8 mouse cellular contexts compared by ENCODE assay signal in genomic region chr15:98608784-98609250, GRCm38 (mm10). TPM values are rescaled to one million over a fixed set of nuclear protein-coding genes. Genes with fewer than 3 reads are reported as not detected.
DNase-seq lines count a peak whose midpoint lies in the region; ATAC-seq and TF ChIP-seq lines count a peak whose summit lies in the region.

No protein-coding gene starts in this region.

- peak overlapping the region; percentile 88 for H3K4me2 ChIP-seq in heart, embryonic 16.5 days (ENCODE audit: low read depth, low read length)
- peak overlapping the region; percentile 87 for H3K4me2 ChIP-seq in limb, embryonic 13.5 days (replicated peaks)

- ATAC-seq in heart, embryonic 16.5 days (replicated peaks; ENCODE audit: extremely low read depth, insufficient read depth, low FRiP score) = no peak
- ATAC-seq in limb, embryonic 13.5 days (ENCODE audit: low FRiP score, low read depth) = no peak

- H3K4me1 ChIP-seq in lung, adult 2 months (ENCODE audit: control insufficient read depth, insufficient read depth, low read length) = peaks cover 6% of the 10 kb centered on the region; the same call in 1 of the 2 replicates
- peaks cover 34% of the 10 kb centered on the region for H3K4me1 ChIP-seq in heart, embryonic 16.5 days (ENCODE audit: control insufficient read depth, insufficient read depth, low read length)
- peaks cover 30% of the 10 kb centered on the region for H3K4me1 ChIP-seq in limb, embryonic 13.5 days

- no peaks in the 10 kb centered on the region for H3K27me3 ChIP-seq in heart, embryonic 16.5 days (ENCODE audit: control insufficient read depth, insufficient read depth, low read length)
- H3K27me3 ChIP-seq in limb, embryonic 13.5 days = no peaks in the 10 kb centered on the region

- no peaks in the 10 kb centered on the region for H3K9me3 ChIP-seq in heart, embryonic 16.5 days (replicated peaks; ENCODE audit: control insufficient read depth, low read length)
- no peaks in the 10 kb centered on the region for H3K9me3 ChIP-seq in limb, embryonic 13.5 days

- no peak for TF ChIP-seq CTCF in lung, adult 2 months (IDR thresholded peaks at IDR 0.05; ENCODE audit: insufficient read depth, low read length)

- peak overlapping the region; percentile 63 for H3K4me3 ChIP-seq in lung, adult 2 months (replicated peaks; ENCODE audit: extremely low read depth, low read depth, low read length)
- H3K4me3 ChIP-seq in heart, embryonic 16.5 days (ENCODE audit: low read length) = peak overlapping the region; percentile 94
- peak overlapping the region; percentile 79 for H3K4me3 ChIP-seq in limb, embryonic 13.5 days

- peaks cover 7% of the 10 kb centered on the region for H3K36me3 ChIP-seq in heart, embryonic 16.5 days (ENCODE audit: control insufficient read depth, insufficient read depth)
- H3K36me3 ChIP-seq in limb, embryonic 13.5 days = peaks cover 21% of the 10 kb centered on the region

- peak overlapping the region; percentile 98 for H3K9ac ChIP-seq in heart, embryonic 16.5 days (ENCODE audit: low read length)
- peak overlapping the region; percentile 90 for H3K9ac ChIP-seq in limb, embryonic 13.5 days

- no peak for TF ChIP-seq POLR2A in lung, adult 2 months (IDR thresholded peaks at IDR 0.05; ENCODE audit: borderline replicate concordance, extremely low read depth, low read depth, low read length)

- H3K27ac ChIP-seq in heart, embryonic 16.5 days (ENCODE audit: low read length) = peak overlapping the region; percentile 99
- peak overlapping the region; percentile 93 for H3K27ac ChIP-seq in limb, embryonic 13.5 days

- DNase-seq in lung, adult 2 months = peak; percentile 42
- DNase-seq in lung, postnatal 14 days = no peak
- peak; percentile 45 to 46 for DNase-seq in cerebellum, postnatal 10 days
- DNase-seq in naive thymus-derived CD4-positive, alpha-beta T cell, adult 2 months (ENCODE audit: low read depth) = peak; percentile 52
- DNase-seq in adipocyte (ENCODE audit: low spot score) = no peak
- DNase-seq in gastrocnemius, adult 18-20 months (ENCODE audit: low spot score) = no peak

- WGBS in lung, adult 2 months = 1% methylated on average over 22 of the region's 26 CpGs
- 0% methylated on average over 9 of the region's 26 CpGs for WGBS in heart, embryonic 16.5 days
- WGBS in limb, embryonic 13.5 days = 0% methylated on average over 9 of the region's 26 CpGs

RNA-seq across cellular contexts. Expression of gene Adcy6, which starts 1.1 kb away (rescaled TPM):
- polyA plus RNA-seq in lung, adult 2 months (2012; rRNA removed) = 52.3 and 62.8 TPM in 2 replicates
- polyA plus RNA-seq in heart, embryonic 16.5 days (2015; fragmentation: Nextera tagmentation; extraction: Ambion mirVana) = 39.0 and 47.1 TPM in 2 replicates
- 16.9 and 17.1 TPM in 2 replicates for polyA plus RNA-seq in limb, embryonic 13.5 days (2015; fragmentation: Nextera tagmentation; extraction: Ambion mirVana)
- 10 to 100 TPM; 14.3 to 17.9 TPM for total RNA-seq in gastrocnemius, adult 18-20 months (2021)

RNA-seq across cellular contexts. Expression of gene Cacnb3, which starts 21.8 kb away (rescaled TPM):
- 34.1 and 37.1 TPM in 2 replicates for polyA plus RNA-seq in lung, adult 2 months (2012; rRNA removed)
- polyA plus RNA-seq in heart, embryonic 16.5 days (2015; fragmentation: Nextera tagmentation; extraction: Ambion mirVana) = 8.2 and 10.5 TPM in 2 replicates
- 43.7 and 48.2 TPM in 2 replicates for polyA plus RNA-seq in limb, embryonic 13.5 days (2015; fragmentation: Nextera tagmentation; extraction: Ambion mirVana)
- total RNA-seq in gastrocnemius, adult 18-20 months (2021) = under 1 TPM; 0.64 to 0.85 TPM

RNA-seq across cellular contexts. Expression of gene 4930415O20Rik, which starts 38.0 kb away (rescaled TPM):
- polyA plus RNA-seq in lung, adult 2 months (2012; rRNA removed) = not detected in 2 replicates
- 0.64 TPM in 1 of 2 replicates, not detected in the other for polyA plus RNA-seq in heart, embryonic 16.5 days (2015; fragmentation: Nextera tagmentation; extraction: Ambion mirVana)
- polyA plus RNA-seq in limb, embryonic 13.5 days (2015; fragmentation: Nextera tagmentation; extraction: Ambion mirVana) = not detected in 2 replicates
- under 1 TPM in 1 of 2 experiments, not detected in 1; 0.91 TPM for total RNA-seq in gastrocnemius, adult 18-20 months (2021)

RNA-seq across cellular contexts. Expression of gene Ccnt1, which starts 38.1 kb away (rescaled TPM):
- 10.4 and 13.0 TPM in 2 replicates for polyA plus RNA-seq in lung, adult 2 months (2012; rRNA removed)
- polyA plus RNA-seq in heart, embryonic 16.5 days (2015; fragmentation: Nextera tagmentation; extraction: Ambion mirVana) = 36.4 and 41.2 TPM in 2 replicates
- polyA plus RNA-seq in limb, embryonic 13.5 days (2015; fragmentation: Nextera tagmentation; extraction: Ambion mirVana) = 57.7 and 62.1 TPM in 2 replicates
- 10 to 100 TPM; 21.1 to 24.3 TPM for total RNA-seq in gastrocnemius, adult 18-20 months (2021)

RNA-seq across cellular contexts. Expression of gene Ddx23, which starts 53.9 kb away (rescaled TPM):
- polyA plus RNA-seq in lung, adult 2 months (2012; rRNA removed) = 28.4 and 38.9 TPM in 2 replicates
- polyA plus RNA-seq in heart, embryonic 16.5 days (2015; fragmentation: Nextera tagmentation; extraction: Ambion mirVana) = 15.2 and 18.3 TPM in 2 replicates
- 34.5 and 35.5 TPM in 2 replicates for polyA plus RNA-seq in limb, embryonic 13.5 days (2015; fragmentation: Nextera tagmentation; extraction: Ambion mirVana)
- 10 to 100 TPM; 65.7 to 83.1 TPM for total RNA-seq in gastrocnemius, adult 18-20 months (2021)

Comparison
In these comparisons a context has a peak if more than half of its experiments do, and no peak if none do; other contexts are left out.
1. DNase-seq: peak in lung, adult 2 months (single experiment), cerebellum, postnatal 10 days (2 of 2) and naive thymus-derived CD4-positive, alpha-beta T cell, adult 2 months (single experiment); none in lung, postnatal 14 days (single experiment), adipocyte (single experiment) and gastrocnemius, adult 18-20 months (single experiment).
2. Peak in every context shown above with its lines, with median percentiles within 50 percentile points of each other: H3K4me3 ChIP-seq.